Mouse (Mus musculus) ES-E14 (cell line): Measurements from ENCODE around the gene Rnf220. TPM values are rescaled to one million over a fixed set of nuclear protein-coding genes. Genes with fewer than 3 reads are reported as not detected.

Experiments
- DNase-seq: peaks from one replicate; pipeline ENCODE4 v3.0.0-alpha.2; 2013; ENCODE audit warnings: low read depth, low spot score
- H3K27ac ChIP-seq: 2 replicates; pipeline ENCODE4 v1.5.1; 2012; ENCODE audit warnings: low read depth, mild to moderate bottlenecking, low read length, moderate library complexity, mixed read lengths; ENCODE audit not compliant: poor library complexity, insufficient read depth, severe bottlenecking
- H3K36me3 ChIP-seq: 2 replicates; pipeline ENCODE4 v1.6.1; 2012; ENCODE audit warnings: mild to moderate bottlenecking, low read length, moderate library complexity, mixed read lengths; ENCODE audit not compliant: control insufficient read depth, poor library complexity, insufficient read depth, severe bottlenecking
- H3K4me1 ChIP-seq, 2 experiments: fragments of 150-350 bp in 1 of 2; sonication (generic) in 1 of 2; 2 replicates each; pipeline ENCODE4 v1.6.1; 2012; ENCODE audit warnings: low read length in 2 of 2, mild to moderate bottlenecking in 1 of 2, mixed read lengths in 1 of 2; ENCODE audit not compliant: control insufficient read depth in 2 of 2, insufficient read depth in 2 of 2, poor library complexity in 1 of 2
- H3K4me3 ChIP-seq, 2 experiments: fragments of 150-350 bp in 1 of 2; sonication (generic) in 1 of 2; 2 replicates each; pipeline ENCODE4 v1.5.1; 2012; ENCODE audit warnings: low read length in 2 of 2, low read depth in 1 of 2, mild to moderate bottlenecking in 1 of 2, mixed read lengths in 1 of 2; ENCODE audit not compliant: insufficient read depth in 1 of 2, poor library complexity in 1 of 2, severe bottlenecking in 1 of 2
- H3K9ac ChIP-seq: 2 replicates; pipeline ENCODE4 v1.6.1; 2012; ENCODE audit warnings: low read depth, mild to moderate bottlenecking, low read length, mixed read lengths; ENCODE audit not compliant: poor library complexity, insufficient read depth, severe bottlenecking
- H3K9me3 ChIP-seq: fragments of 150-350 bp; sonication (generic); 2 replicates; pipeline ENCODE4 v1.6.1; 2012; ENCODE audit warnings: low read depth, mild to moderate bottlenecking, low read length; ENCODE audit not compliant: control insufficient read depth, insufficient read depth
- CHD2 ChIP-seq: IDR thresholded peaks from 2 replicates; pipeline ENCODE4 v1.6.1; 2014; ENCODE audit warnings: mild to moderate bottlenecking, low read depth, low read length, inconsistent platforms
- HCFC1 ChIP-seq: IDR thresholded peaks from 2 replicates; pipeline ENCODE4 v1.6.1; 2012; ENCODE audit warnings: low read length, inconsistent platforms, borderline replicate concordance; ENCODE audit not compliant: insufficient read depth
- MAFK ChIP-seq: IDR thresholded peaks from 2 replicates; pipeline ENCODE4 v1.6.1; 2014; ENCODE audit warnings: mild to moderate bottlenecking, low read depth, low read length, inconsistent platforms; ENCODE audit not compliant: insufficient read depth
- ZC3H11A ChIP-seq: IDR thresholded peaks from 2 replicates; pipeline ENCODE4 v1.6.1; 2012; ENCODE audit warnings: low read depth, mild to moderate bottlenecking, inconsistent platforms, low read length, borderline replicate concordance
- ZNF384 ChIP-seq: IDR thresholded peaks from 2 replicates; pipeline ENCODE4 v1.6.1; 2012; ENCODE audit warnings: low read depth, low read length, inconsistent platforms
- in situ Hi-C, 2 experiments: fragments of 600-800 bp; cut with MboI; formaldehyde crosslinking; loops; one replicate each; pipeline ENCODE4 v1.15.1; 2025; ENCODE audit warnings: low sequenced_read_pairs in 2 of 2, inconsistent platforms in 1 of 2; ENCODE audit not compliant: unreplicated experiment in 2 of 2
- total RNA-seq: library from RNA; depleted of rRNA; stranded (reverse); fragments of 300-350 nt; gene quantifications from 2 replicates; pipeline ENCODE4 v1.2.3, GENCODE M21; 2012

The Rnf220 gene
- total RNA-seq, 1 experiment = 130 TPM

DNA sequence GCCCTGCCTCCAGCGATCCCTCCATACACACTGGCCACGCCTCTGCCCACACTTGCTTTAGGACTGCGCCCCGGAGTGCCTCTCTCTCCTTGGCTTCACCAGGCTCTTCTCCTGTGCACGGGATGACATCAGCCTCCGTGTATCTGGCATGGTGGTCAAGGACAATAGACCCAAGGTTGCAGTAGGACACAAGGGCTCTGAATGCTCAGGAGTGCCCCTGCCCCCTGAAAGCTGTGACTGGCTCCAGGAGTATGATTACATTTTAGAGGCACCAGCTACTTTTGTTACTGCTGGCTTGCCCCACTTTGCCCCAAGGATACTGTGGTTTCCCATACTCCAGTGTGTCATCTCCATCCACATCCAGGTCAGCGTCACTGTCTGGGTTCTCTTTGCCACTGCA is 219.2 kb downstream of the Rnf220 start:
- Histone ChIP-seq H3K4me3 (no peak overlapping the region), H3K36me3 (peaks cover 73% of the 10 kb centered on the region), H3K9me3 (no peaks in the 10 kb centered on the region), H3K27ac (no peak overlapping the region), H3K4me1 (peaks cover 1 to 12% of the 10 kb centered on the region in 2 experiments; a peak in 2 of 4 replicates), H3K9ac (no peak overlapping the region)
- TF ChIP-seq CHD2 (no peak), ZC3H11A (no peak), MAFK (no peak), HCFC1 (no peak), ZNF384 (no peak)
- DNase-seq = no peak
- in situ Hi-C loops = no loop called here

DNA sequence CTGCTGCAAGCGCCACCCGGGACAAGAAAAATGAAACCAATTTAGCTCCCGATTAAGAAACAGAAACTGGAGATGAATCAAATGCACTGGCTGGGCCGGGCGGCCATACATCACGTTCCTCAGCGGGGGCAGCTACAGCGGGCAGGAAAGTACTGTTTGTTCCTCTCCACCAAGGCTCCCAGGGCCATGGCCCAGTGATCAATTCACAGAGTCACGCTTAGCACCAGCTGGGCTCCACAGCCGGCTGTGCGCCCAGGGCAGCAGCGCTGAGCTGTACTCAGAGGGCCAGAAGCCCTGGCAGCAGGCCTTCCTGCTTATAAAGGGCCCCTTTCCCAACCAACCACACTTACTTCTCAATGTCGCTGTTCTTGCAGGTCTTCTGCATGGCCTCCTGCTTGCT is 219.8 kb downstream of the Rnf220 start:
- H3K27ac ChIP-seq = no peak overlapping the region
- peaks cover 0 to 16% of the 10 kb centered on the region in 2 experiments; a peak in 1 of 4 replicates for H3K4me1 ChIP-seq
- in situ Hi-C loops = no loop called here
- H3K9ac ChIP-seq = no peak overlapping the region
- no peaks in the 10 kb centered on the region for H3K9me3 ChIP-seq
- peaks cover 72% of the 10 kb centered on the region for H3K36me3 ChIP-seq
- DNase-seq = no peak
- H3K4me3 ChIP-seq = no peak overlapping the region
- TF ChIP-seq CHD2 (no peak), MAFK (no peak), HCFC1 (no peak), ZNF384 (no peak), ZC3H11A (no peak)

DNA sequence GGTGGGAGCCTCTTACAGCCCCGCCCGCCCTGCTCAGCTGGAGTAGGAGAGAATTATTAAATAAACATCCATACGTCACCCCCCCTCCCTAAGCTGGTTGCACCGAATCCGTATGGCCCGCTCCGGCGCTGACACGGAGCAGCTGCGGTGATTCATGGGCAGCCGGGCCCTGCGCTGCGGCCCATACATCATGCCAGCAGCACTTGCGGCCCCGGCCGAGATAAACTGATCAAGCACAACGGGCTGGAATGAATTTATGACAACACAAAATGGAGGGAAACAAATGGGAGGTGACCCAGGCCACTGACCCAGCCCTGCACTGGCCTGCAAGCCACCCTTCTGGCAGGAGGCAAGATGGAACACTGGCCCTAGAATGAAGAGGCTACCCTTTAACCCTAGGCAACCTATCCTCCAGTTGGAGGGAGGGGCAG is 220.6 kb downstream of the Rnf220 start:
- H3K4me1 ChIP-seq = peaks cover 0 to 16% of the 10 kb centered on the region in 2 experiments; a peak in 1 of 4 replicates
- no peak for TF ChIP-seq CHD2
- no peak for TF ChIP-seq ZNF384
- no peak for TF ChIP-seq HCFC1
- no peak overlapping the region for H3K27ac ChIP-seq
- no peak for DNase-seq
- no peak overlapping the region for H3K9ac ChIP-seq
- H3K36me3 ChIP-seq = peaks cover 72% of the 10 kb centered on the region
- in situ Hi-C loops = no loop called here
- no peaks in the 10 kb centered on the region for H3K9me3 ChIP-seq
- H3K4me3 ChIP-seq = no peak overlapping the region

DNA sequence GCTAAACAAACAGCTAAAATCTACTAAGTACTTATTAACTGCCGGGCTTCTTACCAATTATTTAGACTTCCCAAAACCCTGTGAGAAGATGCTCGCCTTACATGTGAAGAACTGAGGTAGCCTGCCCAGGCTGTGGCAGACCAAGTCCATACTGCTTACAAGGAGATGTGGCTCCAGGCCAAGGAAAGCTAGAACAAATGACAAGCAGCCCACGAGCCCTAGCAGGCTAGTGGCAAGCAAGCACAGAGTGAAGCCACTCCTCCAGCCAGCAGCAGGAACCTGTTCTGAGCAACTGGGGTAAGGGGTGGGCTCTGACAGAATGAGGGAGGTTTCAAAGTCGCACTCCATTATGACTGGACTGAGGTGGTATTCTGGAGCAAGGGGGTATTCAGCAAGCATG is 222.1 kb downstream of the Rnf220 start:
- in situ Hi-C loops = no loop called here
- Histone ChIP-seq H3K27ac (no peak overlapping the region), H3K9ac (no peak overlapping the region), H3K4me3 (no peak overlapping the region), H3K9me3 (no peaks in the 10 kb centered on the region), H3K4me1 (peaks cover 0 to 18% of the 10 kb centered on the region in 2 experiments; a peak in 1 of 4 replicates), H3K36me3 (peaks cover 60% of the 10 kb centered on the region)
- TF ChIP-seq HCFC1 (no peak), ZNF384 (no peak), MAFK (no peak), ZC3H11A (no peak), CHD2 (no peak)
- no peak for DNase-seq

DNA sequence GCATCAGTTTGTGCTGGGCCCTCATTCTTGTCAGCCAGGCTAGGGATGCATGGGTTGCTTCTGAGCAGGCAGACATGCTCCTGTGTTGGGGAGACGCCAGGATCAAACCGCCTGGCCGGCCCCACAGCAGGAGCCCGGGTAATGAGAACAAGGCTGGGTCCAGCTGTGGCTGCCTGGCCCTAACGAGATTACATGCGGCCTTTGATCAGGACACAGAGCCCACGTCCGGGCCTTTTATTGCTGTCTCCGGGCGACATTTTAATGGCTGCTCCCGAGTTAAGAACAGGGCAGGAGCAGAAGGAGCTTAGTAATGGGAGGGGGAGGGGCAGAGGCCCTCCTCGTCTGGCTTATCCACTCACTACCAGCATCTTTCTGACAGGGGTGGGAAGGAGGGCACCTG is 224.4 kb downstream of the Rnf220 start:
- peaks cover 2 to 25% of the 10 kb centered on the region in 2 experiments; a peak in 2 of 4 replicates for H3K4me1 ChIP-seq
- H3K9me3 ChIP-seq = no peaks in the 10 kb centered on the region
- H3K36me3 ChIP-seq = peaks cover 43% of the 10 kb centered on the region
- no peak for TF ChIP-seq MAFK
- TF ChIP-seq ZC3H11A = no peak
- no peak for TF ChIP-seq CHD2
- TF ChIP-seq ZNF384 = no peak
- TF ChIP-seq HCFC1 = no peak
- H3K27ac ChIP-seq = no peak overlapping the region
- no peak overlapping the region for H3K9ac ChIP-seq
- no peak for DNase-seq
- in situ Hi-C loops = no loop called here
- H3K4me3 ChIP-seq = no peak overlapping the region
